Mouse (Mus musculus) E14TG2a.4 (cell line): ENCODE data around the gene Wdr44.

Source experiments
- CTCF ChIP-seq: conservative IDR thresholded peaks from 2 replicates; pipeline ENCODE4 v1.5.1; 2014; ENCODE audit warnings: low read length
- POU5F1 ChIP-seq: IDR thresholded peaks from 2 replicates; pipeline ENCODE4 v1.6.1; 2014; ENCODE audit warnings: low read length, borderline replicate concordance

- TF ChIP-seq CTCF (no peak), POU5F1 (no peak)
Observed at GRCm38 (mm10) chrX:23676583-23676982, 16.3 kb upstream of the Wdr44 start.
